Mouse (Mus musculus) right cerebral cortex, postnatal 14 days (tissue): ENCODE results near the gene Tgfb1.
"Not testable (repeated sequence)": the region's sequence is repeated elsewhere in the genome, so short reads cannot be mapped to it uniquely, and the experiment has no call there.

Experiments
- DNase-seq: peaks from one replicate; pipeline ENCODE4 v3.0.0; 2022

Tgfb1 gene

GRCm38 (mm10) chr7:25706578-25707170, 19.9 kb downstream of the Tgfb1 start:
- DNase-seq: no peak

- DNase-seq: no peak
These were observed 20.9 kb downstream of the Tgfb1 start for GRCm38 (mm10) chr7:25707581-25708292.

DNA sequence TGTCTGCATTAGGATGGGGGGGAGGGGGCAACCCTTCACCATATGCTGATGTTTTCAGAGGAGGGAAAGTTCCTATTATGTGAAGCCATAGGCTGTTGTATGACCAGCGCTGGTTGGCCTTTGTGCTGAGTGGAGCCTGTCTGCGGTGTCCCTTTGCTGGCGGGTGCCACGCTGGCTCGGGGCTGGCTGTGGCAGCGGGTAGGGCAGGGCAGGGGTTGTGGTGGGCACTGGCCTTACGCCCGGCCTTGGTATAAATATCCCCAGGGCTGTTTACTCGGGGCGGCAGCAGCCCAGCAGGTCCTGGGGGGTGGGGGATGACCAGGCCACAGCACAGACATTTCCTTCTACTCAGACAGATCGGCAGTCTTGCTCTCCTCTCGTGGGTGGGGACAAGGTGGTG, 23.2 kb downstream of the Tgfb1 start:
- DNase-seq: no peak

DNA sequence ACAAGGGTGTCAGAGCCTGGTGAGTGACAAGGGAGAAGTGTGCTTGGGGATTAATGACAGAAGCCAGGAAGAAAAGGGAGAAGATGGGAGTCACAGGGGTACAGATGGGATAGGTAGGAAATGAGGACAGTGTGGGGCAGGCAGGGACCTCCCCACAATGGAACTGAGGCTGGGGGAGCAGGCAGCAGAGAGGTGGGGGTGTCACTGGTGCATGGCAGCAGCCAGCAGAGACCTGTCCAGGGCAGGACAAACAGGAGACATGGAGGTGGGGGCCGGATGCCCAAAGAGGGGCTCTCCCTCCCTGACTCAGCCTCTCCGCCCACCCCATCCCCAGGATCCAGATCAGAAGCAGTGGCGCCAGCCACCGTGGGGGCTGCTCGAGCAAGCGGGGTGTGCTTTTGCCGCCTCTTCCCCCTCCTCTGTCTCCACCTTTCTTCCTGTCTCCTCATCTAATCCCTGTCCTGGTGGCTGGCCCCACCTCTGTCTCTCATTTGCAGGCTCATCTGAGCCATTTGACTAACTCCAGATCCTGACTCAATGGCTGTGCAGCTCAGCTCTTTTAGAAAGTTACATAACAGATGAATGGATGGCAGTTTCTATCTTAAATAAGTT, 23.8 kb downstream of the Tgfb1 start:
- DNase-seq: peak; percentile 19

GRCm38 (mm10) chr7:25711165-25711564, 24.4 kb downstream of the Tgfb1 start:
- DNase-seq: no peak

- no peak for DNase-seq
These were observed 25.0 kb downstream of the Tgfb1 start for GRCm38 (mm10) chr7:25711731-25712197.

GRCm38 (mm10) chr7:25712801-25713200, 26.0 kb downstream of the Tgfb1 start:
- DNase-seq: no peak

- no peak for DNase-seq
These were observed 27.8 kb downstream of the Tgfb1 start for GRCm38 (mm10) chr7:25714581-25714980.

DNA sequence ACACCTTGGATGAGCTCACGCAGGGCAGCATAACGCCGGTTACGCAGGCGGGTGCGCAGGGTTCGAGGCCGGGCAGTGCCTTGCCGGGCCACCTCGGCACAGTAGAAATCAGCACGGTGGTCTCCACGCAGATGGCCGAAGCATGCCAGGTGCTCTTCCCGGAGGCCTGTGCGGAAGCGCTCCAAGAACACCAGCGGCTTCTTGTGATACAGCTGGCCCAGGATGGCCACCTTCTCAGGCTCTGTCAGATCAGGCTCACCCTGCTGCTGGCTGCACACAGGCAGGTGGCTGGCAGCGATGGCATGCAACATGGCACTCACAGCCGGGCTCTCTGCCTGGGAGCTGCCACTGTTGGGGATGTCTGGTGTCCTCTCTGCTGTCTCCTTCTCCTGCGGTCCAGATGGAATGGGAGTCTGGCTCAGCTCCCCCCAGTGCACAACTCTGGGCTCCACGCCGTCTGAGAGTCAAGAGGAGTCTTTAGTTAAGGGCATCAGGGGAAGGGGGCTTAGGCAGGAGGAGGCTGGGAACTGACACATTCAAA, 29.0 kb downstream of the Tgfb1 start:
- DNase-seq: no peak

GRCm38 (mm10) chr7:25717478-25717877, 30.7 kb downstream of the Tgfb1 start:
- DNase-seq: no peak

- DNase-seq: peak; percentile 92
These were observed 32.1 kb downstream of the Tgfb1 start, which contains the start of gene Ccdc97 for GRCm38 (mm10) chr7:25718788-25719417. Gene Ccdc97 (minus strand): TSS chr7:25719088.

- DNase-seq: peak; percentile 76
These were observed 33.2 kb downstream of the Tgfb1 start for GRCm38 (mm10) chr7:25719761-25720610.

DNA sequence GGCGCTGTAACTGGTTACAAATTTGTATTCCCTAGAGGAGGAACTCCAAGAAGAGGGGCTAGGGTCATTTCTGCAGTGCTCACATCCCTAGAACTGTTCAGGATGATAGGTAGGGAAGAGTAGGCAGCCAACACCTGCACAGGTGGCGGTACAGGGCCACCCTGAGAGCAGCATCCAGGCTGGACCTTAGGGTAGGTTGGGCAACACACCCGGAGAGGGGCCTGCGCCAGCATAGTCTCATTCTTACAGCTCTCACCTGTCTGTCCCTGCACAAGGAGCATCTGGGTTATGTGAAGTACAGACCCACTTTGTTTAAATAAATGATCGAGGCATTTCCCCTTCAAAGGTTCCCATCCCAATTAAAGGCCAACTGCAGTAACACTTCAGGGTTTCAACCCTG, 34.0 kb downstream of the Tgfb1 start:
- DNase-seq: no peak

DNA sequence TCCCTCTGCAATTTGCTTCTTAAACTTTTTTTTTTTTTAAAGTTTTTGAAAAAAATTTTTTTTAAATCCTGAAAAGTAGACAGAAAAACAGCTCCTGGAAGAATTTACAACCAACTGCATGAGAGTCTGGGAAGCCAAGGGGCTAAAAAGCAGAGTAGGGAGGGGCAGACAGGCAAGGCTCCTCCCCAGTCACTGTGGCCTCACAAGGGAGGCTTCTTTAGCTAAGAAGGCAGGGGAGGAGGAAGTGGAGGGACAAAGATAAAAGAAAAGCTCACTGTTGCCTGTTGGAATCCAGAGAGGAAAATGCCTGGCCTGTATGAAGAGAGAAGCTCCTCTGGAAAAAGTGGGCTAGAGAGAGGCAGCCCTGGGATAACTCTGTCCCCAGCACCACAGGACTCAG, 35.0 kb downstream of the Tgfb1 start:
- not testable (repeated sequence) for DNase-seq

- DNase-seq: no peak
These were observed 39.1 kb downstream of the Tgfb1 start for GRCm38 (mm10) chr7:25725886-25726285.

DNA sequence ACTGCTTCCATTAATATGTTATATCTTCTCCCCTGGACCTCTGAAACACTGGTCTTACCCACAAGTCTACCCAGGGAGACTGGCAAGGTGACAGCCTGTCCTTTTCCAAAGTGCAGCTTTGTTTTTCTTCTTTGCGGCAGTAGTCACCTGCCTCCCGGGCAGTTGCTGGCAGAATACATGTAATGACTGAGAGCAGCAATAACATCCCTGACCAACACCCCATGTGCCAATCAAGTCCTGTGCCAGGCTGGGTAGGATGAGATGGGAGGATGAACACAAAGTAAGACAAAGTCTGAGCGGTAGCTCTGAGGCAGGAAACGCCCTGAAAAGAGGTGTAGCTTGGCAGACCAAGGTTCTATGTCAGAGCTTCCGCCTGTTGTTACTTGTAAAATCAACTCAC, 41.0 kb downstream of the Tgfb1 start:
- DNase-seq: no peak

DNA sequence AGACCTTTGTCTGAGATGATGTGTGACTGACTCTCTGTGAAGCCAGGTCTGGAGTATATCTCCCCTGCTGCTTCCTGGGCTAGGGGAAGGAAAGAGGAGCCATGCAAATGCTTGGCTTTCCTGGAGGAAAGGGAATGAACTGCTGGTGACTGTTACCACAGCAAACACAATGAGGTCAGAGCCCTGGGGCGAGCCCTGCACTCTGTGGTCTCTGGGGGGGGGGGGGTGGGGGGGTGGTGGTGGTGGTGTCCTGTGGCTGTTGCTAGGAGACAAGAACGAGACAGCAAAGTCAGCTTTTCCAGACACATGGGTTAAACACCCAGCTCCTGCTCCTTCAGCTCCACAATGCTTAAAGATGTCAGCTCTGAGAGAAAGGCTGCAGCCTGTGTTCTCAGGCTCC, 42.6 kb downstream of the Tgfb1 start:
- DNase-seq: no peak

DNA sequence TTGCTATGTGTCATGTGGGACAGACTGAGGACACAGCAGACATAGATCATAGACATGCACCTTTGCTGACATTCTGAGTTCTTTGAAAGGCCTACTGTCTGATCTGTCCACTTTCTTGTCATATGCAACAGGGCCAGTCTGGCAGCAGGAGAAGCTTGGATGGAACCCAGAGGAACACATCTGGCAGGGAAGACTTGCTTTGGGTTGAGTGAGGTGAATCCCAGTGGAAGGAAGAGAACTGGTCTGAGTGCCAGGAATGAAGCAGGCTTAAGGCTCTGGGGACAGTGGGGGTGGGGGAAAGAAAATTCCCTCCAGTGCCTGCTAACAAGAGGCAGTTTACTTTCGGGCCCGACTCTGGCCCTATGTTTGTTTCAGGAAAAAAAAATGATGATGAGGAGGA, 43.1 kb downstream of the Tgfb1 start:
- no peak for DNase-seq

- no peak for DNase-seq
These were observed 44.7 kb downstream of the Tgfb1 start for GRCm38 (mm10) chr7:25731294-25732055.

DNA sequence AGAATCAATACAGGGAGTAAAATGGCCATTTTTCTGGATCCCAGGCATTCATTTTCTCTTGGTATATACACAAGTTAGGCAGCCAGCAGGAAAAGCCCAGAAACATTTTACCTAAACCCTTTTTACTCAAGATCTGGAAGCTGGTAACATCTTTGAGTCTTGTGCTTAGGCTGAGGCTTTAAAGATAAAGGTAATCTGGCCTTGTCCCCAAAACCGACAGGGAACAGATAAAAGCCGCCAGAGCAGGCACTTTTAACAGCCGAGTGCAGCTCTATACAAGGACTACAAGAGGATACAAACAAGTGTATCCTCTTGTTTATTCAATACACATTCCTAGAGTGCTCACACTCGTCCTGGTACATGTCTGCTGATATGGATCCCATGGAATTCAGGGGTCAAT, 48.2 kb downstream of the Tgfb1 start:
- DNase-seq: no peak

GRCm38 (mm10) chr7:25736920-25737319, 50.1 kb downstream of the Tgfb1 start:
- no peak for DNase-seq

DNA sequence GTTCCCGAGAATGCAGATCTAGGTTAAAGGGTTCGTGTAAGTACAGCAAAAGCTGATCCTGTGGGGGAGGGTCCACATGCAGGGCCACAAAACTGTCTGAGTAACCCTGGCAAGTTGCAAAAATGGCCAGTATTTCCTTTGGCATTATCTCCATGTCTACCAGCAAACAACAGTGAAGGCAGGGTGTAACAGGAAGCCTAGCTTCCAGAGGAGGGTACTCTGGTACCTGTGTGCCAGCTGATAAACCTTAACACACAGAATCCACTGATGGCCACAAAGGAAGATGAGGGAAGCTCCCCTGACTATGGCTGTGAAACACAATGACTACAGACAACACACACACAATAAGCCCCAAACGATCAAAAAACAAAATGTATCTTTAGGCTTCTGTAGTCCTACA, 51.5 kb downstream of the Tgfb1 start:
- DNase-seq: no peak
